Mouse (Mus musculus) gastrocnemius, adult 8-10 months (tissue): ENCODE measurements at regions not wholly inside any gene's neighbourhood (a gene's known extent, or its start where the extent isn't known, plus 50 kb on each side); places are given as distances from the start of the nearest gene placed in this dataset.

Experiments
- DNase-seq, 2 experiments: peaks; one replicate each; pipeline ENCODE4 v3.0.0; 2022; ENCODE audit warnings: low spot score in 2 of 2

DNA sequence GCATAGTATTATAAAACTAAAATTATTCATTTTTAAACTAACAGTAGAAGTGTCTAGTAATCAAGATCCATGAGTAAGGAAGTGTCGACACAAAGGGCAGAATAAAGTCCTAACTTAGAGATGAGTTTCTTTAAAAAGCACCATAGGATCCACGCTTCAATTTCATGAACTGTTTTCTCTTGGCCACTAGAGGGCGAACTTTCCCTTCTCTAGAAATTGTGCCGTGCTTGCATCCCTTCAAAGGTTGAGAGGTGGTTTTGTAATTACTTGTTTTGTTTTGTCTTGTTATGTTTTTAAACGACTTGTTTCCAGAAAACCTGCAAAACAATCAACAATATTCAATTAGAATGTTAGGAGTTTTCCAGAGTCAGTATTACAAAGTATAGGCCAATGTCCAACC is 253.8 kb downstream of the Pax3 start:
- no peak for DNase-seq

GRCm38 (mm10) chr1:77933095-77933766 is 263.7 kb downstream of the Pax3 start:
- no peak for DNase-seq

DNA sequence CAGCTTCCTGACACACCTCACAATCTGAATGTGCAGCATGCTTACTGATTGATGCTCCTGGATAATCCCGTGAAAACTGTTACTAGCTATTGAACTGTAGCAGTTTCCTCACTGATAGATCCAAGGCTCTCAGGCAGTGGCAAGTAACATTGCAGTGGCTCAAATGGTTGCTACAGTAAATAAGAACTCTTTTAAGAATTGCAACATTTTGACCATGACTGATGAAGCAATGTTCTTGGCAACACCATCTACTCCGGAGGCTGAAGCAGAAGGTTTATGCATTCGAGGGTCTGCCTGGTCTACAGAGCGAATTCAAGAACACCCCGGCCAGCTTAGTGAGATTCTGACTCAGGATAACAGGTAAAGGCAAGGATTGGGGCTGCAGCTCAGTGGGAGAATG is 264.7 kb downstream of the Pax3 start:
- DNase-seq: no peak

DNA sequence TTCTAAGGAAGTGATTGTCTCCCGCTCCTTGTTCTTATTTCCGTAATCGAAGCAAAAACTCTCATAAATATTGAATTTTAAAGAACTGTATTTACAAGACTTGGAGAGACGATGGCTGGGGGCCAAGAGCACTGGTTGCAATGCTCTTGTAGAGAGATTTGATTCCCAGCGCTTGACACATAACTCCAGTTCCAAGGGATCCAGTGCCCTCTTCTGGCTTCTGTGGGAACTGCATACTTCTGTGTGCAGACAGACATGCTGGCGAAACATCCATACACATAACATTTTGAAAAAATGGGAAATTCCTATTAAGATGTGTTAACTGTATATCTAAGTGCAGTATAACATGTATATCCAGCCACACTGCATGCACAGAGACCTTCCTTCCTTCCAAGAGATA is 266.3 kb downstream of the Pax3 start:
- no peak for DNase-seq

GRCm38 (mm10) chr1:77929552-77929951 is 267.4 kb downstream of the Pax3 start:
- DNase-seq: no peak

DNA sequence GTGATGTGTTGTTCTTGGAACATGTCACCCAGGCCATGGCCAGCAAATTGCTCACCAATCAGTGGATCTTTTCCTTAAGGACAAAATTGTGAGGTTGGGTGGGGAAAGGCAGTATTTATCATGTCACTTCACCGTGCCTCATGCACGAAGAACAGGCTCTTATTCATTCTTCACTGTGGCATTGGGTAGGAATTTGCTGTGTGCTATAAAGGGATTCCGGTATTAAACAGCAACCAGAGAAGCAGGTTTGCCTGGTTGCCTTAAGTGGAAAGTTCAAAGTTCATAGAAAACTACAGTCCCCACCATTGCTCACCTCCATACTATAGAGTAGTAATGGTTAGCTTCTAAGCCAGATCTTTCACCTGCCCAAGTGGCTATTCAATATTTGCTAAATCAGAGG is 270.8 kb downstream of the Pax3 start:
- no peak for DNase-seq

DNA sequence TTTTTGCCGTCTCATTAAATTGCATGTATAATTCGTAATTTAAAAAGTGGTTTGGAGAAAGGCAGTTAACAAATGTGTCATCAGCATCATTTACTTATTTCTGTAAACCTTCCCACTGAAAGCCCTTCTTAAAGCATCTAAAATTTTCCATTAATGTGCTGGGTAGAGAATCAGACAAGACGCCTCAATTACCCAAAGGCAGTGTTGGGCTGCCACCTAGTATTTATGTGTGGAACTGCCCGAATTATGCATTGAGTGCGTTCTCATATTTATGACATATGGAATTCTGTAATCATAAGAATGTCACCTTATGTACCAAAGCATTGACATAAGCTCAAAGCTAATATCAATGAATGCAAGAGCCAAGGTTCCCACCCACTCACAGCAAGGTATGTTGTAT is 300.7 kb downstream of the Pax3 start:
- DNase-seq: no peak

DNA sequence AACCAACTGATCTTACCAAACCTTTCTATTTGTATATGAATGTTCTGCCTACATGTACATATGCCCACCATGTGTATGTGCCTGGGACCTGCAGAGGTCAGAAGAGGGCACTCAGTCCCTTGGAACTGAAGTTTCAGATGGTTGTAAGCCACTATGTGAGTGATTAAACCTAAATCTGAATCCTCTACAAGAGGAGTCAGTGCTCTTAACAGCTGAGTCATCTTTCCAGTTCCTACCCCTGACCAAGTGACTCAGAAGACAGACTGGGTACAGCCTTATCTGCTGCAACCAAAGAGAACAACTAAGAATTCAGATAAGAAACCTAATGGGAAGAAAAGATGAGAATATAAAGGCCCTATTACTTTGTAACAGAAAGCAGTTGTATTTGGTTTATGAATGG is 317.9 kb downstream of the Pax3 start:
- DNase-seq: no peak

DNA sequence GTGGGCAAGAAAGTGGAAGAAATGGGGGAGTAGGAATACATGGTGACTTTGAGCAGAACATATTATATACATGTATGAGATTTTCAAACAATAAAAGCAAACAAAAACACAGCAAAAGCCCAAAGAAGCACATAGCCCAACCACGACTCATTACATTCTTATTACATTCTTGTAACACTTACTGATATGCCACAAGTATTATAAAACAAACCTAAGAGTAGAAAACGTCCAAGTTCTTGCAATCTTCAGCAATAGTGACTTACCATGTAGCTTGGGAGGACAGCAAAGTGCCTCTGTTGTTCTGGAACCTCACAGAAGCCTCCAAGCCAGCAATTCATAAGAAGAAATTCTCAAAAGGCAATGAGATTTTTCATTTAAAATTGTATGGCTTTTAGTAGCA is 326.8 kb downstream of the Pax3 start:
- no peak for DNase-seq

DNA sequence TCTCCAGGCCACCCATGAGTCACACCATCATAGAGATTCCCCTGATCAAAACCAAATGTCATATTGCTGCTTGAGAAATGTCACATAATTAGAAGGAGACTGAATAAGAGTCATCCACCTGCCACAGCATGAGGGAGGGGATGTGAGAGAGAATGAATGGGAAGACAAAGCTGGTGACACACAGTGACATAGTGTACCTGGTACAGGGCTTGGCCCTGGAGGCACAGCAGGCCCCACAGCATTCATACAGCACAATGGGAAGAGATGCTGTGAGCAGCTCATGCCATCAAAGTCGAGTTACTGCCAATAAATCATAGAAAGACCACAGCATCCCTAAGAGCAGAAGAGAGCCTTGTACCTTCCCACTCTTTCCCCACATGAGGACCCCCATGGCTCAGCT is 327.8 kb downstream of the Pax3 start:
- DNase-seq: no peak

DNA sequence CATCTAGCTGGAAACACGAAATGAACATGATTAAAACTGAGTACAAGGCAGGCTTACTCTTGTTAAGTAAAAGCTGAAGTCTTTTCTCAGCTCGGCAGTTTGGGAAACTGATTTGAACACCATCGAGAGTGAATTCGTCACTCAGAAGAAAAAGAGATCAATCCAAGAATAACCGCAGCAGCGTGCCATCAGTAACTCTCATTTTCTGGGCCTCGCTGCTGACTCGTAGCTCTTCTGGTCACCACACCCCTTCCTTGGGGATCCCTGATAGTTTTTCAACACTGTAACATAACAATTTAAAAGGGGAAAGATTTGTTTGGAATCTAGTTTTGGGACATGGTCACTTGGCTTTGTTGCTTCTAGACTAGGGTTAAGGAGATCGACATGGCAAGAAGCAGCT is 337.0 kb downstream of the Pax3 start:
- no peak for DNase-seq

- no peak for DNase-seq
Observed at GRCm38 (mm10) chr1:77854366-77854765, 339.5 kb upstream of the Epha4 start.

DNA sequence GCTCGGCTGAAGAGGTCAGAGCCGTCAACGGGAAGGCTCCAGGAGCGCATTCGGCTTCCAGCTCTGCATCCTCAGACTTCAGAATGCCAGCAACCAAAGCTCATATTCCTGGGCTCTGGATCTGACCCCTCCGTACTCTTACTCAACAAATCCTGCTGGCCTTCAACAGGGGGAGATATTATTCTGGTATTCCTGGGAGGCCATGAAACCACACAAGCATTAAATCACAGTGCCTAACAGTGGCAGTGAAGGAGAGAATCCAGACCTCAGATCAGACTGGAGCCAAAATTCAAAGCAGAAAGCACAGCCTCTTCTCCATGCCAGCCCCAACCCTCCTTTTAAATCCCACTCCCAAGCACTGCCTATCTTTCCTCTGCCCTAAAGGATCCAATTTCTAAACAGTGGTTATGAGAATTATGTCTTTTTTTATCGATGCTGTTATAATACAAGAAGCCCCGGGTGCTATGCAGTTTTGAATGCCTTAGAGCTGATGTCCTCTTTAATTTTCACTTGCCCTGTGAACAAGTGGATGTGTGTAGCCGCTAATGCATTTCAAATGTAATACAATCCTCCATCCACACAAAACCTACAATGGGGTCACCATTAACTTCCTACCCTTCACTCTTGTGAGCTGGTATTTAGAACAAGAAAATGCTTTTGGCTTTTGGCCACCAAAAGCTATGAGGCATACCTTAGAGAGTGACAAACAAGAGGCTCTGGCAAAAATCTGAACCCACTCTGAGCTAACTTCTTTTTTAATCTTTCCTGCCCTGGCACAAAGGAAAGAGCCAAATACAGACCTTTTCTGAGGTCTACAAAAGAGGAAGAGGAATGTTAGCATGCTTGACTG is 333.1 kb upstream of the Epha4 start:
- DNase-seq: no peak

- no peak for DNase-seq
Observed at GRCm38 (mm10) chr1:77846039-77846727, 331.3 kb upstream of the Epha4 start.

DNA sequence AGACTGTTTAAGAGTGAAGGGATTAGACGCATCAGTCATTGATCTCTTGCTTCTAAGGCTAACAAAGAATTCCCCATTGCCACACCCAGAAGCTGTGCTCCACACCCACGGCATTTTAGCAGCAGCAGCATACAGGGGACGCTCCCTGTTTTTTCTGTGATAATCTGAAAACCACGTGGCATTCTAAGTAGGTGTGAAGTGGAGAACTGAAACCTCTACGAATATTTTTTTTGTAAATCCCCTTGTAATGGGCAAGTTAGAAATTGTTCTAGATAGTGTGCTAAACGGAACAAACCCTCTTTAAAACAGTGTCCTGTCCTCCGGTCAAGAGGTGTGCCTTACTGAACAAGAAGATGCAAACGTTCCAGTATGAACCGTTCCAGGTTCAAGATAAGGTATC is 325.8 kb upstream of the Epha4 start:
- DNase-seq: no peak

DNA sequence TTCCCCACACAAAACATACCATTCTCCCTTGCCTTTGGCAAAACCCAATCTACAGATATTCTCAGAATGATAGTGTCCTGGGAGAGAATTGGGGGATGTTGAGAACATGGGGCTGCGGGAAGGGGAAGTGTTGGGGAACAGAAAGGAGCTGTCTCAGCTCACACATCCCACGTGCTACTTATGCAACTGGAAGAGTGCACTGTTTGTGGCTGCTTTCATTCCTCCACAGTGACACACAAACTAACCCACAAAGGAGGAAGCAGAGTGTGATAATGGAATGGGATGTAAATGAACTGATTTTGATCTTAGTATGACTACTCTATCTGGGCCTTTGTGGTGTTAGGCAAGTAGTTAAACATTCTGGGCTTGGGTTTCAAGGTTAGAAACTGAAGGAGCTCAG is 317.3 kb upstream of the Epha4 start:
- no peak for DNase-seq

DNA sequence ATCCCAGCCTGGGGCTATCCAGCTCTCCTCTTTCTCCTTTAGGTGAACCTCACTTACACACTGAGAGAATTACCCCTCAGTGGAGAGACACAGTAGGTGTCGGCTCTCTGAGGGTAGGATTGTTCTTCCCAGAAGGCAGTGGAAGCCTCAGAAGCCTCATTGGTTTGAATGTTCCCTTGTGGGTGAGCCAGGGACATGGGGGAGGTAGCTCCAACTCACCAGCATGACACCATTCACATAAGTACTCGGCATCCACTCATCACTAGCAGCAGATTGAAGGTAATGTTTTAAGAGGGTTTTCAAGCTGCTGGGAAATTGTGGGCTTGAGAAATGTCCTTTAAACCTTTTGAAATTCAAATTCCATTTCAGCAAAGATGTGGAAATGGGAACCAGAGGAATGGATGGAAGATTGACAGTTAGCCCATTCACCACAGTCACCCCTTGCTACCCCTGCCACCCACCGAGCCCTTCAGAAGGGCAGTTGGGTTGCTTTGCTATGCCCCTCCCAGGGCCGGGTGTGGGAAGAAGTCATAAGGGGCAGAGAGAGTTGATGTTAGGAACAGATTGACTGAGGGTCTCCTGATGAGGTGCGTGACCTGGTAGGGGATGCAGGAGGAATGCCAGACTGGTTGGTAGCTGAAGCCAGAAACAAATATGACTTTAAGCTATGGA is 310.0 kb upstream of the Epha4 start:
- no peak for DNase-seq

- no peak for DNase-seq
Observed at GRCm38 (mm10) chr1:77823801-77824687, 309.2 kb upstream of the Epha4 start.

DNA sequence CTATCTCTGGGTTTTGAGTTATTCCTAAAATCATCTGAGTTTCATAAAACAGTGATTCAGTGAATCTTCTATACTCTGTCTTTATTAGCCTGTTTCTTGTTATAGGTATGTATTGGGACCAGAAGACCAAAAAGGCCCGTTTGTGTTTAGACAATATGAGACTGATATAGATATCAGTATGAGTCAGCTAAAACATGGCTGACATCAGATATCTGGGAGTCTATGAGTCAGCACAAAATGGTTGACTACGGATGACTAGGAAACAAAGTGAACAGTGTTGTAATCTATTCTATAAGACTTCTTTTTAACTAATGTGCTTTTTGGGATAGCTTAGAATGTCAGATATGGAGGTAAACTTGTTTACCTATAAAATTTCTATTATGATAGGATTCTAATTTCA is 305.2 kb upstream of the Epha4 start:
- no peak for DNase-seq

DNA sequence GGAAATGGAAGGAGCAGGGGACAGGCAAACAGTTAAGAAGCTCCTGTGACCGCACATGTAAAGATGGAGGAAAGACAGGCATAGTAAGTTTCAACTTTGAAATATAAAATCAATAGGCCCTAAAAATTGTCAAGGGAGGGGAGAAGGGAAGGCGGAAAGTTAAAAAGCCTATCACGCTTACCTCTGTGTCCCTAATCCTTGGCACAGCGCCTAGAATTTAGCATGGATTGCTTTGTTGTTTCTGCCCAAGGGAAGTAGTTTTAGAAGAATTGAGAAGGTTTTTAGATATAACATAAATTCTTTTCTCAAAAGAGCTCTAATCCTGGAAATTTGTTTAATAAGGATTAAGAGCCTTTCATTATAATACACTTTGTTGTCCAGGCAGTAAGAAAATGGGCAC is 300.6 kb upstream of the Epha4 start:
- no peak for DNase-seq

DNA sequence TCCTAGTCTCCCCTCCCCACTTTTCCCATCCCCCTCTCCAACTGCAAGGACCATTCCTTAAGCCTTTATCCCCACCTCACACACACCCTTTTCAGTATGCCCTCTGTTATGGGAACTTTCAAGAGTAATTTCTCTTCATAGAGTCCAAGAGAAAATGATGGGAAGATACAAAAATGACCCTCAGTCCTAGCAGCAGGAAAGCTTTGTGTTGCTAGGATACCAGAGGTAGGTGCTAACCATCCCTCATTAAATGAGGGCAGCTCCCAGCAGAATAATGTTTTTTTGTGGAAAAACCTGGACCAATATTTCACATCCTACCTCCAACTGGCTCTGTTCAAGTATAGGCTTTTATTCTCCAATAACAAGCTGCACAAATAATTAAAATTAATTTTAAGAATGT is 296.7 kb upstream of the Epha4 start:
- DNase-seq: no peak
